Mouse (Mus musculus) ES-E14 (cell line): ENCODE measurements at regions not wholly inside any gene's neighbourhood (a gene's known extent, or its start where the extent isn't known, plus 50 kb on each side); places are given as distances from the start of the nearest gene placed in this dataset.

Experiments used
- DNase-seq: peaks from one replicate; pipeline ENCODE4 v3.0.0-alpha.2; 2013; ENCODE audit warnings: low read depth, low spot score
- H3K27ac ChIP-seq: 2 replicates; pipeline ENCODE4 v1.5.1; 2012; ENCODE audit warnings: low read depth, mild to moderate bottlenecking, low read length, moderate library complexity, mixed read lengths; ENCODE audit not compliant: poor library complexity, insufficient read depth, severe bottlenecking
- H3K36me3 ChIP-seq: 2 replicates; pipeline ENCODE4 v1.6.1; 2012; ENCODE audit warnings: mild to moderate bottlenecking, low read length, moderate library complexity, mixed read lengths; ENCODE audit not compliant: control insufficient read depth, poor library complexity, insufficient read depth, severe bottlenecking
- H3K4me1 ChIP-seq, 2 experiments: fragments of 150-350 bp in 1 of 2; sonication (generic) in 1 of 2; 2 replicates each; pipeline ENCODE4 v1.6.1; 2012; ENCODE audit warnings: low read length in 2 of 2, mild to moderate bottlenecking in 1 of 2, mixed read lengths in 1 of 2; ENCODE audit not compliant: control insufficient read depth in 2 of 2, insufficient read depth in 2 of 2, poor library complexity in 1 of 2
- H3K4me3 ChIP-seq, 2 experiments: fragments of 150-350 bp in 1 of 2; sonication (generic) in 1 of 2; 2 replicates each; pipeline ENCODE4 v1.5.1; 2012; ENCODE audit warnings: low read length in 2 of 2, low read depth in 1 of 2, mild to moderate bottlenecking in 1 of 2, mixed read lengths in 1 of 2; ENCODE audit not compliant: insufficient read depth in 1 of 2, poor library complexity in 1 of 2, severe bottlenecking in 1 of 2
- H3K9ac ChIP-seq: 2 replicates; pipeline ENCODE4 v1.6.1; 2012; ENCODE audit warnings: low read depth, mild to moderate bottlenecking, low read length, mixed read lengths; ENCODE audit not compliant: poor library complexity, insufficient read depth, severe bottlenecking
- H3K9me3 ChIP-seq: fragments of 150-350 bp; sonication (generic); 2 replicates; pipeline ENCODE4 v1.6.1; 2012; ENCODE audit warnings: low read depth, mild to moderate bottlenecking, low read length; ENCODE audit not compliant: control insufficient read depth, insufficient read depth
- CHD2 ChIP-seq: IDR thresholded peaks from 2 replicates; pipeline ENCODE4 v1.6.1; 2014; ENCODE audit warnings: mild to moderate bottlenecking, low read depth, low read length, inconsistent platforms
- HCFC1 ChIP-seq: IDR thresholded peaks from 2 replicates; pipeline ENCODE4 v1.6.1; 2012; ENCODE audit warnings: low read length, inconsistent platforms, borderline replicate concordance; ENCODE audit not compliant: insufficient read depth
- MAFK ChIP-seq: IDR thresholded peaks from 2 replicates; pipeline ENCODE4 v1.6.1; 2014; ENCODE audit warnings: mild to moderate bottlenecking, low read depth, low read length, inconsistent platforms; ENCODE audit not compliant: insufficient read depth
- ZC3H11A ChIP-seq: IDR thresholded peaks from 2 replicates; pipeline ENCODE4 v1.6.1; 2012; ENCODE audit warnings: low read depth, mild to moderate bottlenecking, inconsistent platforms, low read length, borderline replicate concordance
- ZNF384 ChIP-seq: IDR thresholded peaks from 2 replicates; pipeline ENCODE4 v1.6.1; 2012; ENCODE audit warnings: low read depth, low read length, inconsistent platforms
- in situ Hi-C, 2 experiments: fragments of 600-800 bp; cut with MboI; formaldehyde crosslinking; loops; one replicate each; pipeline ENCODE4 v1.15.1; 2025; ENCODE audit warnings: low sequenced_read_pairs in 2 of 2, inconsistent platforms in 1 of 2; ENCODE audit not compliant: unreplicated experiment in 2 of 2

GRCm38 (mm10) chr2:139312053-139312452 lies 181.7 kb upstream of the Sptlc3 start:
- DNase-seq = no peak
- H3K4me1 ChIP-seq = no peaks in the 10 kb centered on the region
- in situ Hi-C loops = no loop called here
- H3K4me3 ChIP-seq = no peak overlapping the region
- no peak for TF ChIP-seq ZC3H11A
- no peak for TF ChIP-seq ZNF384
- TF ChIP-seq HCFC1 = no peak
- no peak for TF ChIP-seq MAFK
- no peak for TF ChIP-seq CHD2
- H3K9ac ChIP-seq = no peak overlapping the region
- no peak overlapping the region for H3K27ac ChIP-seq
- H3K36me3 ChIP-seq = no peaks in the 10 kb centered on the region
- H3K9me3 ChIP-seq = no peaks in the 10 kb centered on the region

- Histone ChIP-seq H3K36me3 (no peaks in the 10 kb centered on the region), H3K9me3 (no peaks in the 10 kb centered on the region), H3K4me1 (no peaks in the 10 kb centered on the region), H3K9ac (no peak overlapping the region), H3K4me3 (no peak overlapping the region), H3K27ac (no peak overlapping the region)
- in situ Hi-C loops = no loop called here
- no peak for DNase-seq
- TF ChIP-seq MAFK = no peak
- TF ChIP-seq ZC3H11A = no peak
These were observed 171.2 kb upstream of the Sptlc3 start for GRCm38 (mm10) chr2:139322509-139322908.

- H3K9ac ChIP-seq = no peak overlapping the region
- no peak for DNase-seq
- H3K36me3 ChIP-seq = no peaks in the 10 kb centered on the region
- H3K9me3 ChIP-seq = no peaks in the 10 kb centered on the region
- TF ChIP-seq HCFC1 (no peak), MAFK (no peak), CHD2 (no peak), ZC3H11A (no peak), ZNF384 (no peak)
- no peak overlapping the region for H3K4me3 ChIP-seq
- H3K4me1 ChIP-seq = no peaks in the 10 kb centered on the region
- H3K27ac ChIP-seq = no peak overlapping the region
- in situ Hi-C loops = no loop called here
These were observed 168.2 kb upstream of the Sptlc3 start for GRCm38 (mm10) chr2:139325501-139325900.

- TF ChIP-seq HCFC1 = no peak
- TF ChIP-seq CHD2 = no peak
- TF ChIP-seq ZNF384 = no peak
- TF ChIP-seq MAFK = no peak
- no peak for TF ChIP-seq ZC3H11A
- H3K4me3 ChIP-seq = no peak overlapping the region
- no peaks in the 10 kb centered on the region for H3K9me3 ChIP-seq
- H3K9ac ChIP-seq = no peak overlapping the region
- no peaks in the 10 kb centered on the region for H3K36me3 ChIP-seq
- in situ Hi-C loops = no loop called here
- no peak for DNase-seq
- no peak overlapping the region for H3K27ac ChIP-seq
- no peaks in the 10 kb centered on the region for H3K4me1 ChIP-seq
These were observed 159.0 kb upstream of the Sptlc3 start for GRCm38 (mm10) chr2:139334681-139335080.

GRCm38 (mm10) chr2:139338240-139338639 lies 155.5 kb upstream of the Sptlc3 start:
- H3K27ac ChIP-seq = no peak overlapping the region
- TF ChIP-seq CHD2 (no peak), ZC3H11A (no peak), MAFK (no peak), HCFC1 (no peak), ZNF384 (no peak)
- no peaks in the 10 kb centered on the region for H3K36me3 ChIP-seq
- no peaks in the 10 kb centered on the region for H3K9me3 ChIP-seq
- in situ Hi-C loops = no loop called here
- no peak for DNase-seq
- H3K4me1 ChIP-seq = no peaks in the 10 kb centered on the region
- no peak overlapping the region for H3K9ac ChIP-seq
- no peak overlapping the region for H3K4me3 ChIP-seq
